8 mouse cellular contexts compared by ENCODE assay signal in genomic region chr10:61492040-61492439, GRCm38 (mm10). TPM values are rescaled to one million over a fixed set of nuclear protein-coding genes. Genes with fewer than 3 reads are reported as not detected.
A peak's percentile ranks its signal among the peaks of the same experiment; 100 is the strongest.
DNase-seq lines count a peak whose midpoint lies in the region; ATAC-seq and TF ChIP-seq lines count a peak whose summit lies in the region.

No protein-coding gene starts in this region.

- H3K4me1 ChIP-seq in ES-E14 (ENCODE audit: control insufficient read depth in 2 of 2, insufficient read depth in 2 of 2, low read length in 2 of 2, poor library complexity in 1 of 2): peaks cover 0 to 6% of the 10 kb centered on the region in 2 experiments; a peak in 2 of 4 replicates
- peaks cover 5% of the 10 kb centered on the region; the same call in 1 of the 2 replicates for H3K4me1 ChIP-seq in forebrain, embryonic 16.5 days (replicated peaks; ENCODE audit: control insufficient read depth, insufficient read depth, low read length)
- H3K4me1 ChIP-seq in lung, embryonic 15.5 days: peaks cover 11% of the 10 kb centered on the region; the same call in 1 of the 2 replicates

- no peak overlapping the region; a peak in 1 of 4 replicates for H3K4me3 ChIP-seq in ES-E14 (ENCODE audit: insufficient read depth in 1 of 2, low read depth in 1 of 2, low read length in 2 of 2, poor library complexity in 1 of 2, severe bottlenecking in 1 of 2)
- no peak overlapping the region for H3K4me3 ChIP-seq in forebrain, embryonic 16.5 days (replicated peaks; ENCODE audit: low read length)
- no peak overlapping the region for H3K4me3 ChIP-seq in lung, embryonic 15.5 days

- H3K9me3 ChIP-seq in ES-E14 (ENCODE audit: control insufficient read depth, insufficient read depth, low read depth, low read length): no peaks in the 10 kb centered on the region
- H3K9me3 ChIP-seq in forebrain, embryonic 16.5 days (ENCODE audit: control insufficient read depth, low read length): no peaks in the 10 kb centered on the region
- no peaks in the 10 kb centered on the region for H3K9me3 ChIP-seq in lung, embryonic 15.5 days

- H3K36me3 ChIP-seq in ES-E14 (ENCODE audit: control insufficient read depth, insufficient read depth, low read length, poor library complexity, severe bottlenecking): peaks cover 2% of the 10 kb centered on the region; the same call in 1 of the 2 replicates
- H3K36me3 ChIP-seq in forebrain, embryonic 16.5 days (ENCODE audit: control insufficient read depth, insufficient read depth): no peaks in the 10 kb centered on the region
- H3K36me3 ChIP-seq in lung, embryonic 15.5 days: no peaks in the 10 kb centered on the region

- no peaks in the 10 kb centered on the region for H3K27me3 ChIP-seq in forebrain, embryonic 16.5 days (replicated peaks; ENCODE audit: control insufficient read depth, insufficient read depth, low read length)
- no peaks in the 10 kb centered on the region for H3K27me3 ChIP-seq in lung, embryonic 15.5 days

- H3K27ac ChIP-seq in ES-E14 (ENCODE audit: insufficient read depth, low read depth, low read length, poor library complexity, severe bottlenecking): no peak overlapping the region
- H3K27ac ChIP-seq in forebrain, embryonic 16.5 days (ENCODE audit: low read length): no peak overlapping the region
- no peak overlapping the region for H3K27ac ChIP-seq in lung, embryonic 15.5 days

- in situ Hi-C loops in ES-E14 (cut with MboI; ENCODE audit: low sequenced_read_pairs in 2 of 2, unreplicated experiment in 2 of 2): no loop called here

- DNase-seq in ES-E14 (ENCODE audit: low read depth, low spot score): peak; percentile 93
- DNase-seq in cerebellum, adult 11-12 months: peak; percentile 76
- DNase-seq in heart, postnatal 36 days: peak; percentile 78 to 81
- DNase-seq in layer of hippocampus, adult 18-20 months (ENCODE audit: low spot score in 2 of 2): peak; percentile 71 to 80
- peak; percentile 75 for DNase-seq in ovary, postnatal 36 days (ENCODE audit: low spot score)
- peak; percentile 78 for DNase-seq in thymus, postnatal 14 days

- H3K4me2 ChIP-seq in forebrain, embryonic 16.5 days (ENCODE audit: low read length): no peak overlapping the region
- no peak overlapping the region for H3K4me2 ChIP-seq in lung, embryonic 15.5 days

- H3K9ac ChIP-seq in ES-E14 (ENCODE audit: insufficient read depth, low read depth, low read length, poor library complexity, severe bottlenecking): no peak overlapping the region; the same call in 1 of the 2 replicates
- no peak overlapping the region for H3K9ac ChIP-seq in forebrain, embryonic 16.5 days (replicated peaks; ENCODE audit: low read depth, low read length)
- H3K9ac ChIP-seq in lung, embryonic 15.5 days: no peak overlapping the region

- peak; percentile 56; the same call in 1 of the 2 replicates for ATAC-seq in forebrain, embryonic 16.5 days
- ATAC-seq in lung, embryonic 15.5 days (ENCODE audit: borderline replicate concordance, extremely low read depth, low FRiP score, low TSS enrichment): peak; percentile 53

- WGBS in forebrain, embryonic 16.5 days: 9% methylated on average over 11 of the region's 11 CpGs
- 12% methylated on average over 11 of the region's 11 CpGs for WGBS in lung, embryonic 15.5 days

- intact Hi-C loops in heart, postnatal 36 days (cut with DNase I): loop anchor here (1.0 to 5.0 kb wide), 2 partner anchors 110 to 165 kb away; no protein-coding TSS in a partner anchor

TF ChIP-seq in ES-E14, 5 proteins besides CTCF, POLR2A, EP300 and RAD21:
- no peak for TF ChIP-seq CHD2 (IDR thresholded peaks at IDR 0.05; ENCODE audit: low read depth, low read length)
- TF ChIP-seq ZC3H11A (IDR thresholded peaks at IDR 0.05; ENCODE audit: borderline replicate concordance, low read depth, low read length): peak; percentile 31; the same call in 1 of the 2 replicates
- no peak for TF ChIP-seq MAFK (IDR thresholded peaks at IDR 0.05; ENCODE audit: insufficient read depth, low read depth, low read length)
- no peak for TF ChIP-seq ZNF384 (IDR thresholded peaks at IDR 0.05; ENCODE audit: low read depth, low read length)
- no peak for TF ChIP-seq HCFC1 (IDR thresholded peaks at IDR 0.05; ENCODE audit: borderline replicate concordance, insufficient read depth, low read length)

RNA-seq across cellular contexts. Expression of gene Lrrc20, which starts 16.4 kb away (rescaled TPM):
- 1.9 and 2.1 TPM in 2 replicates for total RNA-seq in ES-E14 (2012; rRNA removed)
- 25.7 and 28.1 TPM in 2 replicates for polyA plus RNA-seq in forebrain, embryonic 16.5 days (2015; fragmentation: Nextera tagmentation; extraction: Ambion mirVana)
- total RNA-seq in heart, postnatal 36 days (2021): 10 to 100 TPM; 29.5 to 31.6 TPM
- 10 to 100 TPM; 23.2 to 25.2 TPM for total RNA-seq in layer of hippocampus, adult 18-20 months (2021)
- 7.9 and 8.2 TPM in 2 replicates for polyA plus RNA-seq in lung, embryonic 15.5 days (2015; fragmentation: Nextera tagmentation; extraction: Ambion mirVana)

RNA-seq across cellular contexts. Expression of gene Eif4ebp2, which starts 39.6 kb away (rescaled TPM):
- 27.0 and 32.3 TPM in 2 replicates for total RNA-seq in ES-E14 (2012; rRNA removed)
- polyA plus RNA-seq in forebrain, embryonic 16.5 days (2015; fragmentation: Nextera tagmentation; extraction: Ambion mirVana): 78.2 and 88.4 TPM in 2 replicates
- total RNA-seq in heart, postnatal 36 days (2021): 10 to 100 TPM; 65.4 to 74.1 TPM
- total RNA-seq in layer of hippocampus, adult 18-20 months (2021): 10 to 100 TPM; 55.7 to 56.2 TPM
- 69.3 and 71.4 TPM in 2 replicates for polyA plus RNA-seq in lung, embryonic 15.5 days (2015; fragmentation: Nextera tagmentation; extraction: Ambion mirVana)
